Mouse (Mus musculus) kidney, embryonic 15.5 days (tissue): ENCODE results near the gene Peli2. TPM values are rescaled to one million over a fixed set of nuclear protein-coding genes. Genes with fewer than 3 reads are reported as not detected.

Source experiments
- ATAC-seq: fragments of 200-750 bp; cut with Nextera tagmentation; replicated peaks from 2 replicates; pipeline ENCODE4 v1.8.0; 2017; ENCODE audit warnings: moderate TSS enrichment; ENCODE audit not compliant: low FRiP score
- H3K27ac ChIP-seq: fragments of 300-500 bp; sonication (generic); 2 replicates; pipeline ENCODE4 v1.5.1; 2015; ENCODE audit warnings: mild to moderate bottlenecking, inconsistent platforms
- H3K27me3 ChIP-seq: fragments of 300-500 bp; sonication (generic); 2 replicates; pipeline ENCODE4 v1.6.1; 2015; ENCODE audit warnings: inconsistent platforms
- H3K36me3 ChIP-seq: fragments of 300-500 bp; sonication (generic); 2 replicates; pipeline ENCODE4 v1.6.1; 2015; ENCODE audit warnings: inconsistent platforms
- H3K4me1 ChIP-seq: fragments of 300-500 bp; sonication (generic); 2 replicates; pipeline ENCODE4 v1.6.1; 2015; ENCODE audit warnings: inconsistent platforms
- H3K4me2 ChIP-seq: fragments of 300-500 bp; sonication (generic); 2 replicates; pipeline ENCODE4 v1.6.1; 2015; ENCODE audit warnings: moderate library complexity, mild to moderate bottlenecking, inconsistent platforms
- H3K4me3 ChIP-seq: fragments of 300-500 bp; sonication (generic); replicated peaks from 2 replicates; pipeline ENCODE4 v1.5.1; 2015; ENCODE audit warnings: mild to moderate bottlenecking, inconsistent platforms
- H3K9ac ChIP-seq: fragments of 300-500 bp; sonication (generic); 2 replicates; pipeline ENCODE4 v1.6.1; 2015; ENCODE audit warnings: mild to moderate bottlenecking, inconsistent platforms
- H3K9me3 ChIP-seq: fragments of 300-500 bp; sonication (generic); replicated peaks from 2 replicates; pipeline ENCODE4 v1.6.1; 2016; ENCODE audit warnings: inconsistent platforms
- WGBS: fragments of 180-500 bp; shearing (Covaris S2); methylation state at CpG from one replicate; pipeline ENCODE4 v1.1.7; 2015; ENCODE audit warnings: mixed read lengths; 5-methylcytosine and 5-hydroxymethylcytosine counted together
- polyA plus RNA-seq: library from polyadenylated mRNA; unstranded; fragments of >200 nt; fragmentation: Nextera tagmentation; extraction: Ambion mirVana; gene quantifications from 2 replicates; pipeline ENCODE4 v1.2.1, GENCODE M21; 2015

Gene Peli2
- polyA plus RNA-seq, 1 experiment from 2014 or later = 7.1 TPM

DNA sequence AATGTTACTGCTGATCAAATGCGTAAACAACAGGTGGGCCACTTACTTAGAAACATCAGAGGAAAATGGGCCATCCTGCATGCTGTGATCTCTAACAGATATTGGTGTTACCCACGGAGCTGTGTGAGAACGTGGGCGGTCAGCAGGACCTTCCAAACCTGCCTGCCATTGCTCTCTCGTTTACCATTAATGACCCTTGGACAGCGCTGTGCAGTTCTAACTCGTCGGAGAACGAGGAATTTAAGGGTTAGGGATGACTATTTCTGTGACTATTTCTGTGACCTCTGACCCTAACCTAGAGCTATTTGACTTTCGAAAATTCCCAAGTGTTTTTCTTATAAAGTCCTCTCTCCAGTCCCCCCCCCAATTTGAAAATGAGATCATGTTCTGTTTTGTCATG lies 22.1 kb downstream of the Peli2 start:
- Histone ChIP-seq H3K36me3 (no peaks in the 10 kb centered on the region), H3K4me1 (peaks cover 24% of the 10 kb centered on the region), H3K27me3 (no peaks in the 10 kb centered on the region), H3K9me3 (no peaks in the 10 kb centered on the region), H3K9ac (no peak overlapping the region), H3K4me2 (no peak overlapping the region), H3K4me3 (no peak overlapping the region), H3K27ac (no peak overlapping the region)
- ATAC-seq = no peak
- 55% methylated on average over 10 of the region's 10 CpGs for WGBS

DNA sequence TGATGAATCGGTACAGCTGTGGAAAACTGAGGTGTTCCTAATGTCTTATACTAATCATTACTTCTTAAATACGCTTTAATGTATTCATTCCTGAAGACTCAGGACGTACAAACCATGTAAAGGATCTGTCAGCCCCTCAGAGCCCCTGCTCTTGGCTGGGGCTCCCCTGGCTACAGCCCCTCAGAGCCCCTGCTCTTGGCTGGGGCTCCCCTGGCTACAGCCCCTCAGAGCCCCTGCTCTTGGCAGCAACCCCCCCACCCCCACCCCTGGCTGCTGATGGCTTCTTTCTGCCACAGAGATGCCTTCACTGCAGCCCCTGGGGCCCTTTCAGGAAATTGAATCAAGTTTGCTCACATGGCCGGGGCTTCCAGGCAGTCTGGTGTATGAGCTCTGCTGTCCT lies 22.5 kb downstream of the Peli2 start:
- ATAC-seq = no peak
- no peak overlapping the region for H3K4me2 ChIP-seq
- H3K4me1 ChIP-seq = peaks cover 20% of the 10 kb centered on the region; the same call in 1 of the 2 replicates
- H3K4me3 ChIP-seq = no peak overlapping the region
- no peak overlapping the region for H3K9ac ChIP-seq
- no peaks in the 10 kb centered on the region for H3K36me3 ChIP-seq
- 63% methylated on average over 4 of the region's 4 CpGs for WGBS
- H3K9me3 ChIP-seq = no peaks in the 10 kb centered on the region
- H3K27me3 ChIP-seq = no peaks in the 10 kb centered on the region
- no peak overlapping the region for H3K27ac ChIP-seq

DNA sequence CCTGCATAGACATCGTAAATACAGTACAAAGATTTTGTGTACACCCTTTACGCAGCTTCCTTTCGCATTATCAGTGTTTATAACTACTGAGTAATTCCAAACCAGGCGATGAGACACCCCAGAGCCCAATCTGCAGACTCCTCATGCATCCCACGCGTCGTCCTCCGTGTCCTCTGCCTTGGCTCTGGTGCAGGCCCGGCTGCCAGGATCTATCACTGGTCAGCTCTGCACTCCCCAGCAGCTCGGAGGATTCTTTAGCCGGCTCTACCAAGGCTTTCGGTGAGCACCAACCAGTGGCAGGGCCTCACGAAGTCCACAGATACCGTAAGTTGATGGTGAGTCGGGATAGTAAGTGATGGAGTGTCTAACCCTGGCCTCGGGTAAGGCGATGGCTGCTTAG lies 23.7 kb downstream of the Peli2 start:
- no peak overlapping the region for H3K4me3 ChIP-seq
- H3K36me3 ChIP-seq = no peaks in the 10 kb centered on the region
- ATAC-seq = no peak
- no peak overlapping the region for H3K4me2 ChIP-seq
- H3K9ac ChIP-seq = no peak overlapping the region
- H3K9me3 ChIP-seq = no peaks in the 10 kb centered on the region
- no peak overlapping the region for H3K27ac ChIP-seq
- 86% methylated on average over 17 of the region's 17 CpGs for WGBS
- peaks cover 17% of the 10 kb centered on the region; the same call in 1 of the 2 replicates for H3K4me1 ChIP-seq
- H3K27me3 ChIP-seq = no peaks in the 10 kb centered on the region

DNA sequence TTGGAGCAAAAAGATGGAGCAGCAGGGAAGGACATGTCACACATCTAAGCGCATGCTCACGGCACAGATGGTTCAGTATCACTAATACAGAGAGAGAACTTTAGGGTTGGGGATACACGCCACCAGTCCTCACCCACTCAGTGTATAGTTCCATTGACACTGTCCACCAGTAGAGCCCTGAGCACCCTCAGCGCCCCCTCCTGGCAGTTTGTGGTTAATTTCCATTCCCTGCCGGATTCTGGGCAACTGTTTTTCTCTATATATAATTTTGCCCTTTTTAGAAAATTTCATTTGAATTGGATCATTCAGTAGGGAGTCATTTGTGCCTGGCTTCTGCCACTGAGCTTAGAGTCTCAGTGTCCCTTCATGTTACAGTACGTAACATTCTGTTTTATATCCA lies 27.1 kb downstream of the Peli2 start:
- Histone ChIP-seq H3K36me3 (no peaks in the 10 kb centered on the region), H3K27ac (no peak overlapping the region), H3K4me1 (peaks cover 16% of the 10 kb centered on the region; the same call in 1 of the 2 replicates), H3K9me3 (no peaks in the 10 kb centered on the region), H3K9ac (no peak overlapping the region), H3K4me3 (no peak overlapping the region), H3K4me2 (no peak overlapping the region), H3K27me3 (peaks cover 4% of the 10 kb centered on the region; the same call in 1 of the 2 replicates)
- WGBS = 88% methylated on average over 6 of the region's 6 CpGs
- ATAC-seq = no peak

DNA sequence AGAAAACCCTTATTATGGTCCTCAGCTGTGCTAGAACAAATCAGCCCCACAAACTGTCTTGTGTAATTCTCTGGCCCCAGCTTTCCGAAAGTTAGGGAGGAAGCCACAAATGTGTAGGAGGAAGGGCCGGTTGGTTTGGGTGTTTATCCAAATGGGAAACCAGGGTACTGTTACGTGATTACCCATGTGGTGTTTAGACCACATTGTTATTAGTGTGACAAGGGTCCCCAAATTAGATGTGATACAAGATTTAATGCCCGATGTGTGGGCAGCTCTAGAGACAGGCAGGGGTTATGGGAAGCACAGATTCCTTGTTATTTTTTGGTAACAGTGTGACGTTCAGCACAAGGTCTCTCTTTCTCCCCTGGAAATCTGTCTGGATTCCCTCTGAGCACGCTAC lies 28.0 kb downstream of the Peli2 start:
- H3K4me2 ChIP-seq = no peak overlapping the region
- WGBS = 43% methylated on average over 6 of the region's 6 CpGs
- H3K27me3 ChIP-seq = peaks cover 4% of the 10 kb centered on the region; the same call in 1 of the 2 replicates
- H3K9ac ChIP-seq = no peak overlapping the region
- H3K4me3 ChIP-seq = no peak overlapping the region
- peaks cover 9% of the 10 kb centered on the region; the same call in 1 of the 2 replicates for H3K4me1 ChIP-seq
- H3K9me3 ChIP-seq = no peaks in the 10 kb centered on the region
- H3K27ac ChIP-seq = no peak overlapping the region
- ATAC-seq = peak; percentile 58; the same call in 1 of the 2 replicates
- no peaks in the 10 kb centered on the region for H3K36me3 ChIP-seq

DNA sequence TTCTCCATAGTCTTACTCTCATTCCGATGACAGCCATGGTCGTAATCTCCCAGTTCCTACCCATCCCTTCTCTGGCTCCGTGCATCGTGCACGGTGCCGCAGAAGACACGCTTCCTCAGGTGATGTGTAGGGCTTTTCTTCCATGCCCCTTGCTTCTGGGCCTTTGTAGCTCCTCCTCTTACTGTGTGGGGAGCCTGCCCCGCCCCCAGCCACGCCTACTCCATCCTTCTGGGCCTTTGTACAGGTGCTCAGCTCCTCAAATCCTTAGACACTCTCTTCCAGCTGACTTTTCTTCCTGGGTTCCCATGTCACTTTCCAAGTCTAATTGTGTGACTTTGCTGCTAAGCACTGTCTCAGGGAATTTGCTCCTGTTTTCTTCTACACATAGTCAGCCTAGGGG lies 28.7 kb downstream of the Peli2 start:
- Histone ChIP-seq H3K9me3 (no peaks in the 10 kb centered on the region), H3K27me3 (peaks cover 4% of the 10 kb centered on the region; the same call in 1 of the 2 replicates), H3K27ac (no peak overlapping the region), H3K9ac (no peak overlapping the region), H3K4me1 (peaks cover 12% of the 10 kb centered on the region; the same call in 1 of the 2 replicates), H3K36me3 (no peaks in the 10 kb centered on the region), H3K4me2 (no peak overlapping the region), H3K4me3 (no peak overlapping the region)
- ATAC-seq = no peak
- WGBS = 87% methylated on average over 9 of the region's 9 CpGs

DNA sequence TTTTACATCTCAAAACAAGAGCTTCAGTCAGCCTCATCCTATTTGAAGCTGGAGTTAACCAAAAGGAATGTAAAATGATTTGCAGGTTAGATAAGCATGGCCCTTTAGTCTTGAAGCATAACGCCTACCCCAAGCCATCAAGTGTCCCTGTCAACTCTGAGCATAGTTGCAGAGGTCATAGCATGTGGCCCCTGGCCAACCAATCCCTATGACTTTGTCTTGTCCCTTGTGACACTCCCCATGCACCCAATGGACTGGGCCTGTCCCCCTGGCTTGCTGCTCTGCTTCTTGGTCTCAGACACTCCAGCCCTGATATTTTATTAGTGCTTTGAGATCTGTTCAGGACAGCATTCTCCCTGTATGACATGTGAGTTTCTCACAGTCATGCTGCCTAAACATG lies 30.3 kb downstream of the Peli2 start:
- Histone ChIP-seq H3K9ac (no peak overlapping the region), H3K9me3 (no peaks in the 10 kb centered on the region), H3K4me3 (no peak overlapping the region), H3K4me1 (peaks cover 21% of the 10 kb centered on the region), H3K4me2 (no peak overlapping the region), H3K27ac (no peak overlapping the region), H3K36me3 (no peaks in the 10 kb centered on the region), H3K27me3 (peaks cover 4% of the 10 kb centered on the region; the same call in 1 of the 2 replicates)
- ATAC-seq = no peak
- WGBS = 75% methylated on average over 1 of the region's 1 CpGs

DNA sequence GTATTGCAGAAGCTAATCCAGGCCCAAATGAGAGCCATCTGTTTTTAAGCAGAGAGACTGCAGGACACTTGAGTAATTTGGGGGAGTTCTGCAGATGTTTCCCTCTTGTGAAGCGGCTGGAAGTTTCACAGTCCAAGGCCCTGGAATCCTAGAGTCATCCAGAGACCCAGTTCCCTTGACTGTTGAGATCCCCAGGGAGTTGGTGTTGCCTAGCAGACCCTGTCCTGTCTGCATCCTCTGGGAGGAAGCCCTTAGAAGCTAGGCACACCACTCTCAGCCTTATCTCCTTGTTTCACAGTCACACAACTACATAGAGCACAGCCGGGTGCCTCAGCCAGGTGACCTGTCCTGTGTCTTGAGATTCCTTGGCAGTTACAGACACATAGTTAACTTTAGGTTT lies 30.9 kb downstream of the Peli2 start:
- Histone ChIP-seq H3K9me3 (no peaks in the 10 kb centered on the region), H3K9ac (no peak overlapping the region), H3K4me3 (no peak overlapping the region), H3K4me1 (peaks cover 21% of the 10 kb centered on the region), H3K36me3 (no peaks in the 10 kb centered on the region), H3K27me3 (peaks cover 4% of the 10 kb centered on the region; the same call in 1 of the 2 replicates), H3K4me2 (no peak overlapping the region), H3K27ac (no peak overlapping the region)
- no peak for ATAC-seq
- 85% methylated on average over 2 of the region's 2 CpGs for WGBS

DNA sequence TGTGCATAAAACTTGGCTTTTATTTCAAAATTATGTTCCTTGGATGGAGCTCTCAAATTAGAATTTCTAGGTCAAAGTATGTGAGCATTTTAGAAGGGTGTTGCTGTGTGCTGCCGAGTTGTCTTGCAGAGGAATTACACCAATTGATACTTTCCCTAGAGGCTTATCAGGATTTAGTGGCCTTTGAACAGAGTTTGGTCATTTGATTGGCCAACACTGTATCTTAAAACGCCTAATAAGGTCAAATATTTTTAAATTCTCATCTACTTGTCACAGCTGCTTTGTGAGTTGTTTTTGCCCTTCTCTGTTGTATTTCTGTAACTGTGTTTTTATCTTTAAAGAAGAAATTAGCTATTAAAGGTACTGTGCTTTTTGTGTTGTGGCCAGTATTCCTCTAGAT lies 32.4 kb downstream of the Peli2 start:
- Histone ChIP-seq H3K9ac (no peak overlapping the region), H3K4me1 (peaks cover 21% of the 10 kb centered on the region), H3K27me3 (peaks cover 4% of the 10 kb centered on the region; the same call in 1 of the 2 replicates), H3K36me3 (no peaks in the 10 kb centered on the region), H3K4me3 (no peak overlapping the region), H3K27ac (no peak overlapping the region), H3K4me2 (no peak overlapping the region), H3K9me3 (no peaks in the 10 kb centered on the region)
- 77% methylated on average over 2 of the region's 2 CpGs for WGBS
- ATAC-seq = no peak

DNA sequence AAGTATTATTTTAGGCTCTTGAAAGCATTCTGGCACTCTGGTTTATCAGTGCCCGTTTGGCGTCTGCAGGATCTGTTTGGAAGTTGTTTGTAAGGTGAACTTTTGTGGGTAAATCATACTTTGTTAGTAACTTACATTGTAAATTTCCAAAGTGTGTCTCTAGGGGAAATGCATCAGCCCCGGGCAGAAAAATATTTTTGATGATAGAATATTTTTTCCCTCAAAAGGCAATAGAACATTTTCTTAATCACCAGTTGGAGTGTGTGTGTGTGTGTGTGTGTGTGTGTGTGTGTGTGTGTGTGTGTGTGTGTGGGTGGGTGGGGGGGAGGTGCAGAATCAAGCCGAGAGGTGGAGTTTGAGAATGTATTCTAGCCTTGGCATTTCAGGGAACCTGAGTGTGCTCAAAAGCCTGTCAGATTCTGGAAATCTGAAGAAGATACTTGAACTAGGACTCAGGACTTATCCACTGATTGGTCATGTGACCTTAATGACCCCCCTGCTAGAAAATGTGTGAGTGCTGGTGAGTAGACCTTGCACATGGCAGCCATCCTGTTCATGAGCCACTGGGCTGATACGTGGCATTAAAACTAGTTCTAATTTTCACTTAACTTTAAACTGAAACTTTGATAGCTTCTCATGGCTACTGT lies 33.4 kb downstream of the Peli2 start:
- Histone ChIP-seq H3K9me3 (no peaks in the 10 kb centered on the region), H3K9ac (no peak overlapping the region), H3K27me3 (peaks cover 4% of the 10 kb centered on the region; the same call in 1 of the 2 replicates), H3K36me3 (no peaks in the 10 kb centered on the region), H3K4me3 (no peak overlapping the region), H3K27ac (no peak overlapping the region), H3K4me1 (peaks cover 14% of the 10 kb centered on the region), H3K4me2 (no peak overlapping the region)
- 62% methylated on average over 5 of the region's 5 CpGs for WGBS
- no peak for ATAC-seq

DNA sequence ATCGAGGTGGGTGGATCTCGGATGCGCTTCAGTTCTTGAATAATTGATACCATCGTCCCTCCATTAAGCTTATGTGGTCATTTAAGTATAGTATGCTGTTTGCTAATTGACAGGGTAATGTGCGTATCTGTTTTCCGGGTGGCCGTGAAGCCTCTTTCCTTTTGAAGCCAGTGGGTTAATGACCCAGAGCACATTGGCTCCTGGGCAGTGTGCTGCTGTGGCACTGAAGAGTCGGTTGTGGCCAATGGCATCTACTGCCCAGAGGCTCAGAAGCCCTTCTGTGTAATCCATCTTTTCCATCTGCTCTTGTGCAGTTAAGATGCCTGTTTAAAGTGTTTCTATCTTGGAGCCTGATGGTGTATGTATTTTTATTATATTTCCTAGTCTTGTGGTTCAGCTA lies 34.0 kb downstream of the Peli2 start:
- Histone ChIP-seq H3K36me3 (no peaks in the 10 kb centered on the region), H3K27me3 (peaks cover 4% of the 10 kb centered on the region; the same call in 1 of the 2 replicates), H3K4me2 (no peak overlapping the region), H3K9me3 (no peaks in the 10 kb centered on the region), H3K27ac (no peak overlapping the region), H3K4me3 (no peak overlapping the region), H3K4me1 (peaks cover 14% of the 10 kb centered on the region), H3K9ac (no peak overlapping the region)
- ATAC-seq = peak; percentile 66; the same call in 1 of the 2 replicates
- 37% methylated on average over 8 of the region's 8 CpGs for WGBS

DNA sequence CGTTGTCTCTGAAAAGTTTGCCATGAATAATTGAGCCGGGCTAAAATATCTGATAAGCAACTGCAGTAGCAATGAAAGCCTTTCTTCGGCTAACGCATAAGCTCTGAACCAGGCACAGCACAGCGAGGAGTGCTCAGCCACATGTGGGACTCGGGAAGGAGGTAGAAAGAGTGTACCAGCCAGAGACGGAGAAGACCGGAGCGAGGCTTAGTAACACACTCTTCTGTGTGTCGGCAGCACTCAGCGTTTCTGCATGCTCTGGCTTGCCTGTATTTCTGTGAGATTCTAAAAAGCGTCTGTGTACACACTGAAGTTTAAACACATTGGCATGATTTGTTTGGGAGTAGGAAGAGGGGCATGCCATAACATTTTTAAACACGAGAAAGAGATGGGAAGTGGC lies 34.5 kb downstream of the Peli2 start:
- Histone ChIP-seq H3K27ac (no peak overlapping the region), H3K4me2 (no peak overlapping the region), H3K36me3 (no peaks in the 10 kb centered on the region), H3K9me3 (no peaks in the 10 kb centered on the region), H3K27me3 (peaks cover under 1% of the 10 kb centered on the region; the same call in 1 of the 2 replicates), H3K4me1 (peaks cover 14% of the 10 kb centered on the region), H3K4me3 (no peak overlapping the region), H3K9ac (no peak overlapping the region)
- WGBS = 64% methylated on average over 13 of the region's 13 CpGs
- no peak for ATAC-seq

DNA sequence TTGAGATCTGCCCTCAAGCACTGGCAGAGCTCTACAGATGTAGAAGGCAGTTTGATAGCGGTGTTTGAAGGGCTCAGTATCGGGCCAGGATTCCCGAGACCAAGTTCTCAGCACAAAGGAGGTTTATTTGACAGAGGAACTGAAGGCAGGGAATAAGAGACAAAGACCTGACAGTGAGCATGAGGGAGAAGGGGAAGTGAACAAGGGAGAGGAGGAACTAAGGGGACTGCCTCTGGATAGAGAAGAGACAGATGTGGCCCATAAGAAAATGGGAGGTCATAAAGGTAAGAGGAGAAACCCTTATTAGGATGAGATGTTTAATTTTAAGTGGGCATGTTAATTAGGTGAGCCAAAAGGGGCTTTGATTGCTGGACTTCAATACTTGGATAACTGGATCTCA lies 36.5 kb downstream of the Peli2 start:
- no peak overlapping the region for H3K27ac ChIP-seq
- peaks cover 12% of the 10 kb centered on the region for H3K4me1 ChIP-seq
- H3K36me3 ChIP-seq = no peaks in the 10 kb centered on the region
- H3K27me3 ChIP-seq = no peaks in the 10 kb centered on the region
- 92% methylated on average over 3 of the region's 3 CpGs for WGBS
- no peak overlapping the region for H3K4me3 ChIP-seq
- H3K4me2 ChIP-seq = no peak overlapping the region
- H3K9me3 ChIP-seq = no peaks in the 10 kb centered on the region
- no peak overlapping the region for H3K9ac ChIP-seq
- ATAC-seq = no peak
